Mouse (Mus musculus) gastrocnemius, postnatal 14 days (tissue): ENCODE results near the gene Ppm1l. TPM values are rescaled to one million over a fixed set of nuclear protein-coding genes. Genes with fewer than 3 reads are reported as not detected.
"Not testable (repeated sequence)": the region's sequence is repeated elsewhere in the genome, so short reads cannot be mapped to it uniquely, and the experiment has no call there.

ENCODE experiments used
- DNase-seq: peaks from one replicate; pipeline ENCODE4 v3.0.0; 2021; ENCODE audit warnings: mixed read lengths
- intact Hi-C: fragments of 180-260 bp; cut with DNase I; formaldehyde crosslinking; loops from one replicate; pipeline ENCODE4 v1.15.1; 2025; ENCODE audit warnings: low total_unique reads
- total RNA-seq, 2 experiments: library from RNA; stranded (reverse); gene quantifications; 2 replicates each; pipeline ENCODE4 v1.2.3; 2021

Gene Ppm1l
- total RNA-seq, 2 experiments from 2014 or later = 33.8 to 34.5 TPM

- intact Hi-C loops = no loop called here
- DNase-seq = no peak
These were observed 43.7 kb downstream of the Ppm1l start for GRCm38 (mm10) chr3:69360263-69360895.

- DNase-seq = peak; percentile 21
- intact Hi-C loops = no loop called here
These were observed 45.1 kb downstream of the Ppm1l start for GRCm38 (mm10) chr3:69361487-69362349.

GRCm38 (mm10) chr3:69362350-69362790 is 45.7 kb downstream of the Ppm1l start:
- DNase-seq = no peak
- intact Hi-C loops = no loop called here

GRCm38 (mm10) chr3:69362906-69363305 is 46.2 kb downstream of the Ppm1l start:
- no peak for DNase-seq
- intact Hi-C loops = no loop called here

- intact Hi-C loops = no loop called here
- no peak for DNase-seq
These were observed 47.5 kb downstream of the Ppm1l start for GRCm38 (mm10) chr3:69364151-69364550.

- no peak for DNase-seq
- intact Hi-C loops = no loop called here
These were observed 51.3 kb downstream of the Ppm1l start for GRCm38 (mm10) chr3:69367916-69368315.

- DNase-seq = no peak
- intact Hi-C loops = no loop called here
These were observed 56.1 kb downstream of the Ppm1l start for GRCm38 (mm10) chr3:69372731-69373130.

- intact Hi-C loops = no loop called here
- no peak for DNase-seq
These were observed 57.1 kb downstream of the Ppm1l start for GRCm38 (mm10) chr3:69373544-69374306.

- intact Hi-C loops = no loop called here
- no peak for DNase-seq
These were observed 57.9 kb downstream of the Ppm1l start for GRCm38 (mm10) chr3:69374538-69374937.

- intact Hi-C loops = no loop called here
- no peak for DNase-seq
These were observed 58.3 kb downstream of the Ppm1l start for GRCm38 (mm10) chr3:69374983-69375382.

- intact Hi-C loops = no loop called here
- no peak for DNase-seq
These were observed 64.6 kb downstream of the Ppm1l start for GRCm38 (mm10) chr3:69381213-69381612.

- intact Hi-C loops, DNase-seq: not testable (repeated sequence)
These were observed 75.2 kb downstream of the Ppm1l start for GRCm38 (mm10) chr3:69391834-69392233.

- no peak for DNase-seq
- intact Hi-C loops = no loop called here
These were observed 75.6 kb downstream of the Ppm1l start for GRCm38 (mm10) chr3:69392298-69392697.

- intact Hi-C loops = no loop called here
- peak; percentile 10 for DNase-seq
These were observed 76.4 kb downstream of the Ppm1l start for GRCm38 (mm10) chr3:69393079-69393478.

GRCm38 (mm10) chr3:69393991-69394390 is 77.3 kb downstream of the Ppm1l start:
- no peak for DNase-seq
- intact Hi-C loops = no loop called here

GRCm38 (mm10) chr3:69395084-69395483 is 78.4 kb downstream of the Ppm1l start:
- DNase-seq = no peak
- intact Hi-C loops = no loop called here

- intact Hi-C loops = no loop called here
- no peak for DNase-seq
These were observed 81.1 kb downstream of the Ppm1l start for GRCm38 (mm10) chr3:69397733-69398132.

GRCm38 (mm10) chr3:69399336-69399735 is 82.7 kb downstream of the Ppm1l start:
- intact Hi-C loops = no loop called here
- no peak for DNase-seq

- no peak for DNase-seq
- intact Hi-C loops = no loop called here
These were observed 86.5 kb downstream of the Ppm1l start for GRCm38 (mm10) chr3:69403196-69403595.

GRCm38 (mm10) chr3:69406210-69406895 is 89.7 kb downstream of the Ppm1l start:
- DNase-seq = no peak
- intact Hi-C loops = no loop called here
